Mouse (Mus musculus) limb, embryonic 11.5 days (tissue): ENCODE measurements around the gene Hsd11b2. TPM values are rescaled to one million over a fixed set of nuclear protein-coding genes. Genes with fewer than 3 reads are reported as not detected.
A peak's percentile ranks its signal among the peaks of the same experiment; 100 is the strongest.
"Not testable (repeated sequence)": the region's sequence is repeated elsewhere in the genome, so short reads cannot be mapped to it uniquely, and the experiment has no call there.

Source experiments
- ATAC-seq: fragments of 200-750 bp; cut with Nextera tagmentation; 2 replicates; pipeline ENCODE4 v1.8.0; 2017; ENCODE audit warnings: low read depth; ENCODE audit not compliant: insufficient number of reproducible peaks, low FRiP score, low TSS enrichment
- DNase-seq: peaks from one replicate; pipeline ENCODE4 v3.0.0-alpha.2; 2015; ENCODE audit warnings: low spot score
- H3K27ac ChIP-seq: fragments of 300-500 bp; sonication (generic); replicated peaks from 2 replicates; pipeline ENCODE4 v1.5.1; 2014; ENCODE audit warnings: low read depth, mild to moderate bottlenecking, low read length
- H3K27me3 ChIP-seq: fragments of 300-500 bp; sonication (generic); 2 replicates; pipeline ENCODE4 v1.6.1; 2014; ENCODE audit warnings: mild to moderate bottlenecking, low read length, mixed read lengths; ENCODE audit not compliant: control insufficient read depth, insufficient read depth
- H3K36me3 ChIP-seq: fragments of 300-500 bp; sonication (generic); 2 replicates; pipeline ENCODE4 v1.6.1; 2014; ENCODE audit warnings: mild to moderate bottlenecking, low read length, moderate library complexity, mixed read lengths; ENCODE audit not compliant: control insufficient read depth, insufficient read depth
- H3K4me1 ChIP-seq: fragments of 300-500 bp; sonication (generic); 2 replicates; pipeline ENCODE4 v1.6.1; 2014; ENCODE audit warnings: low read length, mixed read lengths; ENCODE audit not compliant: control insufficient read depth, insufficient read depth
- H3K4me2 ChIP-seq: fragments of 300-500 bp; sonication (generic); 2 replicates; pipeline ENCODE4 v1.6.1; 2014; ENCODE audit warnings: low read depth, mild to moderate bottlenecking, moderate library complexity; ENCODE audit not compliant: severe bottlenecking
- H3K4me3 ChIP-seq: fragments of 300-500 bp; sonication (generic); 2 replicates; pipeline ENCODE4 v1.5.1; 2014; ENCODE audit warnings: low read depth, low read length
- H3K9ac ChIP-seq: fragments of 300-500 bp; sonication (generic); 2 replicates; pipeline ENCODE4 v1.6.1; 2014; ENCODE audit warnings: mild to moderate bottlenecking, low read length
- H3K9me3 ChIP-seq: fragments of 300-500 bp; sonication (generic); 2 replicates; pipeline ENCODE4 v1.6.1; 2016; ENCODE audit warnings: low read length; ENCODE audit not compliant: control insufficient read depth
- WGBS: fragments of 180-500 bp; shearing (Covaris S2); extraction: QIAGEN DNeasy Blood & Tissue Kit; methylation state at CpG from one replicate; pipeline ENCODE4 v1.1.7; 2014; 5-methylcytosine and 5-hydroxymethylcytosine counted together
- polyA plus RNA-seq: library from polyadenylated mRNA; unstranded; fragments of >200 nt; fragmentation: Nextera tagmentation; extraction: Ambion mirVana; gene quantifications from 2 replicates; pipeline ENCODE4 v1.2.1, GENCODE M21; 2014

The Hsd11b2 gene
- polyA plus RNA-seq, 1 experiment from 2014 or later: 71.0 TPM

- Histone ChIP-seq H3K27ac (no peak overlapping the region), H3K4me2 (no peak overlapping the region), H3K27me3 (no peaks in the 10 kb centered on the region), H3K9ac (no peak overlapping the region), H3K4me1 (peaks cover 8% of the 10 kb centered on the region), H3K9me3 (no peaks in the 10 kb centered on the region), H3K4me3 (no peak overlapping the region), H3K36me3 (no peaks in the 10 kb centered on the region; the same call in 1 of the 2 replicates)
- no peak for DNase-seq
- ATAC-seq: no peak
- 83% methylated on average over 1 of the region's 1 CpGs for WGBS
These were observed 45.3 kb downstream of the Hsd11b2 start for GRCm38 (mm10) chr8:105563871-105564270.

GRCm38 (mm10) chr8:105564573-105565229, 46.1 kb downstream of the Hsd11b2 start:
- H3K9me3 ChIP-seq, H3K27me3 ChIP-seq, ATAC-seq, H3K36me3 ChIP-seq, H3K4me1 ChIP-seq, H3K27ac ChIP-seq, DNase-seq: not testable (repeated sequence)
- H3K4me2 ChIP-seq: peak overlapping the region; percentile 93
- H3K4me3 ChIP-seq: peak overlapping the region; percentile 90
- WGBS: 88% methylated on average over 9 of the region's 9 CpGs
- peak overlapping the region; percentile 73 for H3K9ac ChIP-seq

- Histone ChIP-seq H3K9ac (peak overlapping the region; percentile 73), H3K9me3 (no peaks in the 10 kb centered on the region), H3K4me3 (peak overlapping the region; percentile 90), H3K27me3 (no peaks in the 10 kb centered on the region), H3K4me2 (peak overlapping the region; percentile 93), H3K4me1 (peaks cover 8% of the 10 kb centered on the region), H3K36me3 (no peaks in the 10 kb centered on the region), H3K27ac (no peak overlapping the region)
- DNase-seq: peak; percentile 24
- peak; percentile 56 for ATAC-seq
- under 1% methylated on average over 31 of the region's 31 CpGs for WGBS
These were observed 46.9 kb downstream of the Hsd11b2 start for GRCm38 (mm10) chr8:105565401-105565881.

- no peaks in the 10 kb centered on the region for H3K9me3 ChIP-seq
- H3K4me3 ChIP-seq: peak within 1 kb of the TSS; percentile 90
- H3K27me3 ChIP-seq: no peaks in the 10 kb centered on the region
- peak; percentile 99 for DNase-seq
- peak within 1 kb of the TSS; percentile 93 for H3K4me2 ChIP-seq
- peak; percentile 99 for ATAC-seq
- H3K27ac ChIP-seq: no peak within 1 kb of the TSS
- peaks cover 8% of the 10 kb centered on the region for H3K4me1 ChIP-seq
- H3K9ac ChIP-seq: peak within 1 kb of the TSS; percentile 73
- no peaks in the 10 kb centered on the region for H3K36me3 ChIP-seq
- WGBS: 3% methylated on average over 53 of the region's 53 CpGs
These were observed 47.6 kb downstream of the Hsd11b2 start, which contains the start of gene Atp6v0d1 for GRCm38 (mm10) chr8:105565952-105566702. Gene Atp6v0d1, minus strand, starts transcription at chr8:105566047.

GRCm38 (mm10) chr8:105566703-105567595, 48.4 kb downstream of the Hsd11b2 start:
- Histone ChIP-seq H3K27ac (no peak overlapping the region), H3K4me1 (peaks cover 8% of the 10 kb centered on the region), H3K27me3 (no peaks in the 10 kb centered on the region), H3K9ac (peak overlapping the region; percentile 61), H3K4me3 (peak overlapping the region; percentile 90), H3K9me3 (no peaks in the 10 kb centered on the region), H3K36me3 (no peaks in the 10 kb centered on the region), H3K4me2 (peak overlapping the region; percentile 93)
- ATAC-seq (no peak), DNase-seq (peak; percentile 44)
- WGBS: 27% methylated on average over 27 of the region's 27 CpGs

- Histone ChIP-seq H3K4me2 (no peak overlapping the region), H3K4me1 (peaks cover under 1% of the 10 kb centered on the region; the same call in 1 of the 2 replicates), H3K4me3 (no peak overlapping the region), H3K9ac (no peak overlapping the region), H3K27me3 (no peaks in the 10 kb centered on the region), H3K27ac (no peak overlapping the region), H3K36me3 (no peaks in the 10 kb centered on the region), H3K9me3 (no peaks in the 10 kb centered on the region)
- DNase-seq: no peak
- ATAC-seq: no peak
- 91% methylated on average over 9 of the region's 9 CpGs for WGBS
These were observed 53.3 kb downstream of the Hsd11b2 start for GRCm38 (mm10) chr8:105571810-105572209.

- H3K9me3 ChIP-seq: no peaks in the 10 kb centered on the region
- H3K4me2 ChIP-seq: no peak overlapping the region
- H3K4me1 ChIP-seq: no peaks in the 10 kb centered on the region
- no peak overlapping the region for H3K27ac ChIP-seq
- no peak overlapping the region for H3K9ac ChIP-seq
- H3K36me3 ChIP-seq: no peaks in the 10 kb centered on the region
- no peak overlapping the region for H3K4me3 ChIP-seq
- DNase-seq (no peak), ATAC-seq (no peak)
- no peaks in the 10 kb centered on the region for H3K27me3 ChIP-seq
These were observed 54.9 kb downstream of the Hsd11b2 start for GRCm38 (mm10) chr8:105573427-105573826.
